Mouse (Mus musculus) gonadal fat pad, adult 2 months (tissue): ENCODE data around the gene Lrrc63. TPM values are rescaled to one million over a fixed set of nuclear protein-coding genes. Genes with fewer than 3 reads are reported as not detected.

ENCODE experiments used
- DNase-seq: peaks from one replicate; pipeline ENCODE4 v3.0.0-alpha.2; 2012; ENCODE audit warnings: low read depth
- polyA plus RNA-seq: library from polyadenylated mRNA; depleted of rRNA; stranded (reverse); fragments of >200 nt; gene quantifications from 2 replicates; pipeline ENCODE4 v1.2.3, GENCODE M21; 2012

The Lrrc63 gene
- polyA plus RNA-seq, 1 experiment = 0.34 TPM

DNA sequence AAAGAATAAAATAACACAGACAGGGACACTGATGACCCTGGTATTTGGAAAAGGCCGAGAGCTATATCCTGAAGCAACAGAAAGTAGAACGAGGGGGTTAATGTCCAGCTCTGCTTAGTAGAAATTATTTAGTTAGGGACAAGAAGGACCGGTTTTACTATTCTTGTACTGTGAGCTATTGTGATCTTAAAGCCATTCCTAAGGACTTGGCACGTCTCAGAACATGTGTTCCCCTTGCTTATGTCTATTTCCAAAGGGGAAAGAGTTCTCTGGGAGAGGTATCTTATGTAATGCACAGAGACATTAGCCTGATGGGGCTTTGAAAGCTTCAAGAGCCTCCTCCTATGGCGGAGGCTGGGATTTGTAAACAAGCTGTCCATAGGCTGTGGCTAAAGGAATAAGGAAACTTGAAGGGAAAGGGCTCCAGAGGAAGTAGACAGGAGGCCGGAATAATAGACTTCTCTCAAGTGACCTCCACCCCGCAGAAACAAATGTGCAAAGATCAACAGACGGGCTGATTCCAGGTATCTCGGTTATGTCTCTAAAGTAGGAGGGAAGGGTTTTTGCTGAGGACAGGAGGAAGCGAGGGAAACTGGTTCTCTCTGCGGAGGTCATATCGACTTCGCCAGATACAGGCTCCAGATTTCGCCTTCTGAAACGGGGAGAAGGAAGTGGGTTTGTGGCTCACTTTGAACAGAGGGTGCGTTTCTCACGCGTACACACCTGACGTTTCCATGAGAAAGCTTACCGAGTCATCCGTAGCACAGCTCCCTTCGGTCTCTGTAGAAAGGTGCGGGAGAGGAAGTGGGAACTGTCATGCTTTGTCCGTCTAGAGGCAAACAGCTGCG lies 5.7 kb upstream of the Lrrc63 start:
- no peak for DNase-seq

DNA sequence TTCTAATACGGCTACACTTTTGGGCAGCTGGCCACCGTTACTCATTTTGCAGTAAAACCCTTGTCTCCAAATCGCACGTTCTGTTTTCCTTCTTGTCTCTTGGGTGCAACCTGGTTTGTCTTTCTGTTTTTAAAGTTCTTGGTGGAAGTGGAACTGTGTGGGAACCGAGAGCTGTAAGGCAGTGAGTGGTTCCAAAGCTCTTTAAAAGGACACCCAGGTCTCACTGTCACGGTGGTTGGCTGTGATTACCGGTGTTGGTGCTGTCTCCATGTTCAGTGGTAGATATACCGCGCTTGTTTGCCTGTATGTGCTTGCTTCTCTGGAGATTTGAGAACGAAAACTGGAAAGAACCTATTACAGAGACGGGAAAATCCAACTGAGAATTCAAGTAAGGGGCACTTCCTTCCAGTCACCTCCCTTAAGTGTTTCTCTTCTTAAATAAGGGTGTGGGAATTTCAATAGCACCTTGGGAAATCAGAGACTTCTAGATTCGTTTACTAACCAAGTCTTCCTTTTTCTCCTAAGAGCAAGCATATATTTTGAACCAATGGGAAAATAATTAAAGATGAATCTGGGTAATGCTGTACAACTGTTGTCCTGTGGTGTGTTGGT lies 749 bp upstream of the Lrrc63 start:
- no peak for DNase-seq

DNA sequence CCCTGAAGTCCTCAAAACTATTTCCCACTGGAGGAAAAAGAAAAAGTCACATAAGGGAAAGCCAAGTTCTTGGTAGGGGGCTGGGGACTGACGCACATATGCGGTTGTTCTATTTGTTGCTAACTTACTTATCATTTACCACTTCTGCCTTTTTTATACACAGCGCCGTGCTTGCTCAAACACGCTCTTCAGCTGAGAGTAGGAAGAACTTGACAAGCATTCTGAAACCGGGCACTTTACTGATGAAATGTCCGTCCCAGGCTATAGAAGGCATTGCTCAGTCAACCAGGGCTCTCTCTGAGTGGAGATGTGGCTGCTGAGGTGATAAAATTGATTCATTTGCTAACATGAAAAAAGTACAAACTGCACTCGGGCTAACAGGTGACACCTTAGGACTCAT lies 9.0 kb downstream of the Lrrc63 start:
- DNase-seq = no peak

DNA sequence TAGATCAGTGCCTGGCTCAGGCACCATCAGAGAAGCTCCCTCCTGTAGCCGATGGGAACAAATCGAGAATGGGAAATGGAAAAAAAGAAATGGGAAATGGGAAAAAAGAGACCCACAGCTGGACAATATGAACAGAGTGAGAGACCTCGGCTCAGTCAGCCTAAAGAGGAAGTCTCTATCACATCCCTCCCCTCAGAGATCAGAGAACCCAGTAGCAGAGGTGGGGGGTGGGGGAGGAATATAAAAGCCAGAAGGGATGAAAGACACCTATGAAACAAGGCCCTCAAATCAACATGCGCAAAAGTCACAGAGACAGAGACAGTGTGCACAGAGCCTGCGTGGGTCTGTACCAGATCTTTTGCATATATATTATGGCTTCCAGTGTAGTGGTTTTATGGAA lies 27.7 kb downstream of the Lrrc63 start:
- no peak for DNase-seq

DNA sequence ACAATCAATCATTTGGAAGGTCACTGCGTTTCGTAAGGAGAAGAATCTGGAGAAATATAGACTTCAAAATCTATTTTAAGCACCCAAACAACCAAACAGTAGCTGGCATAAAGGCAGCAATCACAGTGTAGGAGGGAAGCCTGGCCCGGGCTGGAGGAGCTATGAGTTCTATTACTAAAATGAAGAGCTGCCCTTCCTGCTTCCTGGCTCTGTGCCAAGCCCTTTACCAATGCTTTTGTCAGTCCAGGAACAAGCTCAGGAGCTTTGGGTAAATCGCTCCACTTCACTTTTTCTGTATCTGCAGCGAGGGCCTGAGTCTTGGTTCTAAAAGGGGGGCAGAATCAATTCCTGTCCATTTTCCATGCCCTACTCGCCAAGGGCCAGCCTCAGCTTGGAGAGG lies 52.7 kb downstream of the Lrrc63 start:
- DNase-seq = no peak

DNA sequence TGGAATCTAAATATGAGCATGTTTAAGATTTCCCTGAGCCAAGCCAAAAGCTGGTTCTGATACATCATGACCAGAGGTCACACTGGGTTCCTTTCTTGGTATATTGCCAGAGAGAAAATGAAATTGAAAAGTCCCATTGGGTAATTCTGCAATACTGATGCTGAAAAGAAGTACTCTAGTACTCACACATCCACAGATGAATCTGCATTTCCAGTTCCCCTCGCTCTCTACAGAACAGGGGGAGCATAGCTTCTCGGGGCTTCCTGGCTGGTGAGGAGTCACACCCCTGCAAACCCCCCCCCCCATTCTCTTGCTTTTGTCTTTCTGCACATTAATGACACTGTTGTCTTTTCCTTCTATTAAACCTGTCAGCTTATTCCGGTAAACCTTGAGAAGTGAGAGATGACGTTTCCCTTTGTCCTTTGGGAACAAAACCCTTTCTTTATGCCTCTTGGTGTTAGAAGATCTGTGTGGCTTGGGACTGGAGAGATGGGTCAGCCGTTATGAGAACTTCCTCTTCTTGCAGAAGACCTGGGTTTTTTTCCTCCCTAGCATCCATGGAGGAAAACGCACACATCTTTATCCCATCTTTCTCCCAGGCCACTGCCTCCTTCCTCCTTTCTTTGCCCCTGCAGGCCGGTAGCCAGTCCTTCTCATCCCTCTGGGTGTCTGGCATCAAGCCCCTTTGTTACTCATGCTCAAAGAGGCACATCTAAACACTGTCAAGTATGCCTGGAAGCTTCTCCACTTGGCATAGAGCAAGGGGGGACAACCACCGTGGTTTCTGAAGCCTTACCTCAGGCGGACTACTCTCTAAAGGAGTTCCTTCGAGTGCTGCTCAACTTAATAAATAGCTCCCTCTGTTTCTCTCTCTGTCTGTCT lies 55.1 kb downstream of the Lrrc63 start:
- DNase-seq = no peak

DNA sequence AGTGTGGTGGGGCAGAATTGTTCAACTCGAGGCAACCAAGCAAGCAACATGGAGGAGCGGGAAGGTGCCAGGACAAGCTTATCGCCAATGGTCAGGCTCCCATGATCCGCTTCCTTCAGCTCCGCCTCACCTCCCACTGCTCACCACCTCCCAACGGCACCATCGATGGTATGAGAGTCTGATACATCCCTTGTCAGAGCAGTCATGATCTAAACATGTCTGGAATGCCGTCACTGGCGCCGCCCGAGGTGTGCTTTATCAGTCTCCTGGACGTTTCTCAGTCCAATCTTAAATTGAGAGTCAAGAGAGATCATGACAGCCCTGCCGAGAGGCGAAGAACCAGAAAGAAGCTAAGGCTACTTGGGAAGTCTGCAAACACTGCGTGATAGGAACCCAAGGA lies 59.6 kb downstream of the Lrrc63 start:
- DNase-seq = no peak

DNA sequence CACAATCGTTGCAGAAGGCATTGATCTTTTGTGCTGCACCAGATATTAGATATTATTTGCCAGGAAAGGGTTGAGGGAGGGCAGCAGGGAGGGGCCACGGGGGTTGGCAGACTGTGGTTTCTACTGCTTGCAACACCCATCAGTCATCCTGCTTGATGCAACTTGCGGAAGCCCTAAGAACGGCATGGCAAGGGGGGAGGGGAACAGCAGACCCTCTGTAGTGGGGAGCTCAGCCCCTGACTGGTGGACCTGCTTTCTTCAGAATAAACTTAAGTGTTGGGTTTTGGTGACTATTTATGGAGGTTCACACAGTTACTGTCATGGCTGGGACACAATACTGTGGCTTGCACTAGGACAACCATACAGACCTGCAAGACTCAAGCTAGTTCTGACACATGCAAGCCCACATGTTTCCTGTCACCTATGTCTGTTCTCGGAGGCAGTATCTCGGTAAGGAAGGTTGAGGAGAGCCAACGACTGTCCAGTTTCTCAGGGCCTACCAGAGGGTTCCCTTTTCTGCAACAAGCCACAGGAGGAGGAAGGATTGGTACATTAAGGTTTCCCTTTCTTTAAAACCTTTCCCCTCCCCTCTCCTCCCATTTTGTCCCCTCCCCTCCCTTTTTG lies 61.2 kb downstream of the Lrrc63 start:
- DNase-seq = no peak

DNA sequence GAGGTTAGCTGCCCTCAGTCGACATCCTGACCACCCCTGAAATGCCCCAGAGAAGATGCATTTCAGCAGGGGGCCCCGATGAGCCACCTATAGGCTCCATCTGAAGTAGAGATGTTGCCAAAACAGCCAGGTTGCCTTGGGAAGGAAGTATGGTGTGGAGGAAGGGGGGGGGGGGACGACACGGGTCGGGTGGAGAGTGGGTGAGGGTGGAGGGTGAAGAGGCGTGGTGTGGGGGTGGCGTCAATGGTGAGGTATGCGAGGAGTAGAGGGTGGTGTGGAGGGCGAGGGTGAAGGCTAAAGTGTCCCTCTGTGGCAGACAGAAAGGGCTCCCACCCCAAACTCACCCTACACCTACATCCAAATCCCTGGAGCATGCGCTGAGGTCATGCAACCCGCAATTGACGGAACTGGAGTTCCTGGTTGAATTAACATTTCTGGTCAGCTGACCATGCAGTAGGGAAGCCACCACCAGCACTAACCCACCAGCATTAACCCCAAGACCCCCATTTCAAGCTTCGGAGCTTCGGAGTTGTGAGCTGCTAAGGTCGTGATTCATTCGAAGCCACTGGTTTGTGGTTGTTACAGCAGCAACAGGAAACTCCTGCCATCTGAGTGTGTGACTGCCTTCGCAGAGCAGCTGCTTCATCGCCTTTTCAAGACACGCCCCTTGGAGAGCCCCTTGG lies 62.1 kb downstream of the Lrrc63 start:
- DNase-seq = no peak

DNA sequence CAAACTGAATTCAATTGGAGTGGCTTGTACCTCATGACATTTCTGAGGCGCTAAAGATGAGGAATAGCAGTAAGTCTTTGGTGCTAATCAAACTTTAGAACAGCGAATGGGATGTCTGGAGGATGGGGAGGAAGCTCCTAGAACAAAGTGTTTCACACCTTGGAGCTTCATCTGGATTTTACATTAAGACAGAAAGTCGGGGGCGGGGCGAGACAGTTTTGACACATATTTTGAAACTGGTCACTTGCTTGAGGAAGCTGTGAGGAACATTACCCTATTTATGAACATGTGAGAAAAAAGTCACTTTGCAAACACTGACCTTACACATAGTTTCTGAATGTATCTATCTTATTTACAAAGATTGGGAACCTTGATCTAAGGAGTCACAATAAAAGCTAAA lies 65.5 kb downstream of the Lrrc63 start:
- DNase-seq = no peak

DNA sequence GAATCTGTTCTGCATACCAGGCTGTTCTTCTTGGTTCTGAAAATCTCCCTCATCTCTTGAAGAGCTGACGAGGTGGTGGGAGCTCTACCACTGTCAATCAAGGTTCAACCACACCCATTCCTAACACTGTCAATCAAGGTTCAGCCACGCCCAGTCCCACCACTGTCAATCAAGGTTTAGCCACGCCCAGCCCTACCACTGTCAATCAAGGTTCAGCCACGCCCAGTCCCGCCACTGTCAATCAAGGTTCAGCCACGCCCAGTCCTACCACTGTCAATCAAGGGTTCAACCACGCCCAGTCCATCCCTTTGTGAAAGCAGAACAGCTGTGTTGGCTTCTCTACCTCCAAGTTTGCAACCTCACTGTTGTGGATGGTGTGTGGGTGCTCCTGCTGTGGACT lies 66.2 kb downstream of the Lrrc63 start:
- no peak for DNase-seq

DNA sequence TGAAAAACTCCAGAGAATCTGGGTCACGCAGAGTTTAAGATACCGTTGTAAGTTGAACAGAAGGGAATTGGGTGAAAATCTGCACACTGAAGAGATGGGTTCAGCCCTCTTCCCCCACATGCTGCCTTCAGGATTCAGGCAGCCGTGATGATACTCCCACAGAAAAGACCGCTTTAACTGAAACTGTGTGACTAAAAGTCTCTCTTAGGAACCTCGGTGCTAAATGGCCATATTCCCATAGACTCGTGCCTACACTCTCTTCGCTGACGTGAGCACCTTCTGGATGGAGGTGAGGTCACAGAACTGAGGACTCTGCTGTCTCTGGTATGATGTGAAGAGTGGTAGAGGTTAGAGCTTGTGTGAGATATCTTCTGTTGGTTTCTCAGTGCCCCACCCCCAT lies 66.7 kb downstream of the Lrrc63 start:
- no peak for DNase-seq

DNA sequence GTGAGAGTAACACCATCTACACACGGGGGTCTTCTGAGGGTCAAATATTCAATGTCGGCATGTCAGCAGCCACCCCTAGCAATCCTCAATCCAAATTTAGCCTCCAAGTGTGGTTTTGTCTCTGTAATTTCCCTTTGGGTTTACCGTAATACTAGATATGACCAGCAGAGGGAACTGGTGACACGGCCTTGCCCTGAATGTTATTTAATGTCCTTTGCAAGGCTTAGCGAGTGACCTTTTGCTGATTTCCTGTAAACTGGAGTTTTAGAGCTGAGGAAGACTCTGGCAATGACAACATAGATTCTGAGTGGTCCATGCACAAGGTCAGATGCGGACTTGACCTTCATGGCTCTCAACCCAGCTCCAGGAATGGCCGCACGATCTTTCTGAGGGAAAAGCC lies 70.1 kb downstream of the Lrrc63 start:
- DNase-seq = no peak

DNA sequence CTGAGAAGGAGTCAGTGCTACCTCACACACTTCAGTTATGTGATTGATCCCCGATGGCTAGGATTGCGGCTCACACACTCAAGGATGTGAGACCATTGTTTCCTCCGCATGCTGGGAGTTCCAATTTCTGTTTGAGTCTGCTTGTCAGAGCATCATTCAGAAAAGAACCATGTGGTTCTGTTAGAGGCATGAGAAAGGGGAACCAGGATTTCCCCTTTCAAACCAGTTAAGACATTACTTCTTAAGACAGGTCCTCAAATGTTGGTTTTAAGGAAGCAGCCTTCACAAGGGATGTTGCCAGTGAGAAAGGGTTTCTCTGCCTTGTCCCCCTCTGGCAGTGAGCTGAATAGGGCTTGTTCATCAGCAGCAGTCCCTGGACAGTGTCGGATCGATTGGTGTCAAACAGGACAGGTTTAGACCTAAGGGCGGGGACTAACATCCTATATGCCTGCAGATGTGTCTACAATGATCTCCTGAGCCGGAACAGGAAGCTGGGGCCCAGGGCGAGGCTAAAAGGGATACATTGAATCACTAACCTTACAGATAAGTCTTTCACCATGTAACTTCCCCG lies 73.7 kb downstream of the Lrrc63 start:
- DNase-seq = no peak

DNA sequence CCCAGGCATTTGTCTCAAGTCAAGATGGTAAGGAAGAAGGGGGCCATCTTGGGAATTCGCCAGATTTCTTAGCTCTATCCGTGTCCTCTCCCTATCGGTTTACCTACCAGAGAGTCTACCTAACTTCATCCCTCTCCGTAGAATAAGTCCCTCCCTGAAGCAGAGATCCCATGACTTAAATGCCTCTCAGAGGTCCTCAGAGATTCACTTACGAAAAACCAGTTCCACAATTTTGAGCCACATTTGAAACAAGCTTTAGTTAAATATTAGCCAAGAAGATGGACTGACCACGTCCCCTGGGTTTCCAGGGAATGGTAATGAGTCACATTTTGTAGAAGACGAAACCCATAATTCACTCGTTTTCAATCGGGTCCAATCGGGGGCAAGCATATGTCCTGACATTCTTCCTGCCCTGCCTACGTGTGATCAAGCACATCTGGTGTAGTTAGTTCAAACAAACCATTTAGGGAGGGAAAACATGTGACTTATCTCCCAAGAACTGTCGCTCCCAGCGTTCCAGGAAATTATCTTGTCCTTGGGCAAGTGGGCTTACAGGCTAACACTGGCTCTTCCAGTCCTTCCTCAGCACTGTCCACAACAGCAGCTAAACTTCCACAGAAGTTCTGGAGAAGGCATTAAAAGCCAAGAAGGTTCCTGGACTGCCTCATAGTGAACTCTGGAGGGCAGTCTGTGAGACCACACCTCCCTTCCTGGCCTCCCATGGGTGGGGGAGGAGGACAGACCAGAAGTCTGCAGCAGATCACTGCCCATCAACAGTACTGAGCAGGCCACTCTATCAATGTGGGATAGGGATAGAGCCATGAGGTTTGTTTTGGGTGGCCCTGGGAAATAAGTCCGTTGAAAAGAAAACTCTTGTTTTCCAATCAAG lies 76.0 kb downstream of the Lrrc63 start:
- DNase-seq = no peak

DNA sequence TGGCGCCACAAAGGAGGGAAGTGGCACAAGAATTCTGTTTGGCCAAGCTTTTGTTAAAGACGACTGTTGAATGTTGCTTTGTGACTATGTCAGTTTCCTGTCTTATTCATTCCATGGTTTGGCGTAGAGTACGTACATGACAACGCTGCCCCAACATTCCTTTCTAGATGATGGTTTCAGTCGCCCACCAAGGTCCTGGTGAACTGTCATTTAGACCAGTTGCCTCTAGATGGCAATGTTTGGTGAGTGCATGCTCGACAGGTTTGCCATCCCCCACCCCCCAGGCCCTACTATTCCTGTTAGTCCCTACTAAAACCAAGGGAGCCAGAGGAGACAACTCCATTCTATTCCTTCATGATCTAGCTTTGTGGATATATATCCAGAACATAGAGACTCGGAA lies 78.2 kb downstream of the Lrrc63 start:
- DNase-seq = no peak

DNA sequence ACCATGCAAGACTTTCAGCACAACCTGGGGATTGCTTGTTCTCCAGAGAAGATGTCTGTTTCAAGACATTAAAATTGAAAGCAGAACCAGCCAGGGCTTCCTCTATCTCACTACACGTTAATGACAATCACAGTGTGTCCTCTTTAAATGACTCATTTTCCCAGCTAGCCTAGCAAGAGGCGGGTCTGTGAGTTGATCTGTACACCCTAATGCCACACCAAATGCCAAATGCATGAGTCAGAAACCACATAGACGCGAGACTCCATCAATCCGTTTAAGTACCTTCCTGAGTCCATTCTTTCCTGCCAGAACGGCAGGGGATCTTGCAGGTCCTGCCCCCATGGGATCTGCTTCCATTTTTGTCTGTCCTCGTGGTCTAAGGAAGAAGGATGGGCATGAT lies 85.5 kb downstream of the Lrrc63 start:
- no peak for DNase-seq

DNA sequence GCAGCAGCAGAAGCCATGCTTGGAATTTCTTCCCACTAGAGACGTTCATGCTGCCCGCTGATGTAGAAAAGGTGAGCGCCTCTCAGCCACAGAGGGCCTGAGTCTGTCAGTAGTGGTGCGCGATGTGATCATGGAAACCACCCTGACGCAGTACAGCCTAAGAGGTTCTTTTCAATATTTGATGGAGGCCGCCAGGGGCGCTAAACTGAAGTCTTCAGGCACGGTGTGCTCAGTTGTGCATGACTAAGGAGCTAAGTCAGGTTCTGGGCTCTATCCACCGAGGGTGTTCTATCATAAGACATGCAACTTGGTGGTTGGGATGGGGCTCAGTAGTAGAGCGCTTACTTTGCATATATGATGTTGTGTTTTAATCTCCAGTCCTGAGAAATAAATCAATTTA lies 95.2 kb downstream of the Lrrc63 start:
- DNase-seq = no peak
